Mouse (Mus musculus) embryonic facial prominence, embryonic 10.5 days (tissue): ENCODE results near the gene Spata2l. TPM values are rescaled to one million over a fixed set of nuclear protein-coding genes. Genes with fewer than 3 reads are reported as not detected.
"Not testable (repeated sequence)": the region's sequence is repeated elsewhere in the genome, so short reads cannot be mapped to it uniquely, and the experiment has no call there.

Source experiments
- DNase-seq: peaks from one replicate; pipeline ENCODE4 v3.0.0-alpha.2; 2017; ENCODE audit warnings: low spot score
- H3K27ac ChIP-seq: fragments of 300-500 bp; sonication (generic); replicated peaks from 2 replicates; pipeline ENCODE4 v1.5.1; 2016; ENCODE audit warnings: mild to moderate bottlenecking
- H3K27me3 ChIP-seq: fragments of 300-500 bp; sonication (generic); replicated peaks from 2 replicates; pipeline ENCODE4 v1.6.1; 2016; ENCODE audit warnings: low read depth, mild to moderate bottlenecking; ENCODE audit not compliant: poor library complexity, severe bottlenecking
- H3K36me3 ChIP-seq: fragments of 300-500 bp; sonication (generic); replicated peaks from 2 replicates; pipeline ENCODE4 v1.6.1; 2016; ENCODE audit warnings: mild to moderate bottlenecking, moderate library complexity
- H3K4me1 ChIP-seq: fragments of 300-500 bp; sonication (generic); 2 replicates; pipeline ENCODE4 v1.6.1; 2016
- H3K4me3 ChIP-seq: fragments of 300-500 bp; sonication (generic); 2 replicates; pipeline ENCODE4 v1.5.1; 2016; ENCODE audit warnings: mild to moderate bottlenecking, moderate library complexity
- H3K9me3 ChIP-seq: fragments of 300-500 bp; sonication (generic); 2 replicates; pipeline ENCODE4 v1.6.1; 2016; ENCODE audit warnings: mild to moderate bottlenecking
- WGBS: fragments of 180-500 bp; shearing (Covaris S2); methylation state at CpG from one replicate; pipeline ENCODE4 v1.1.7; 2016; 5-methylcytosine and 5-hydroxymethylcytosine counted together
- polyA plus RNA-seq: library from polyadenylated mRNA; unstranded; fragments of >200 nt; fragmentation: Nextera tagmentation; extraction: Ambion mirVana; gene quantifications from 2 replicates; pipeline ENCODE4 v1.2.1, GENCODE M21; 2016

Gene Spata2l
- polyA plus RNA-seq, 1 experiment from 2014 or later: 3.0 TPM

DNA sequence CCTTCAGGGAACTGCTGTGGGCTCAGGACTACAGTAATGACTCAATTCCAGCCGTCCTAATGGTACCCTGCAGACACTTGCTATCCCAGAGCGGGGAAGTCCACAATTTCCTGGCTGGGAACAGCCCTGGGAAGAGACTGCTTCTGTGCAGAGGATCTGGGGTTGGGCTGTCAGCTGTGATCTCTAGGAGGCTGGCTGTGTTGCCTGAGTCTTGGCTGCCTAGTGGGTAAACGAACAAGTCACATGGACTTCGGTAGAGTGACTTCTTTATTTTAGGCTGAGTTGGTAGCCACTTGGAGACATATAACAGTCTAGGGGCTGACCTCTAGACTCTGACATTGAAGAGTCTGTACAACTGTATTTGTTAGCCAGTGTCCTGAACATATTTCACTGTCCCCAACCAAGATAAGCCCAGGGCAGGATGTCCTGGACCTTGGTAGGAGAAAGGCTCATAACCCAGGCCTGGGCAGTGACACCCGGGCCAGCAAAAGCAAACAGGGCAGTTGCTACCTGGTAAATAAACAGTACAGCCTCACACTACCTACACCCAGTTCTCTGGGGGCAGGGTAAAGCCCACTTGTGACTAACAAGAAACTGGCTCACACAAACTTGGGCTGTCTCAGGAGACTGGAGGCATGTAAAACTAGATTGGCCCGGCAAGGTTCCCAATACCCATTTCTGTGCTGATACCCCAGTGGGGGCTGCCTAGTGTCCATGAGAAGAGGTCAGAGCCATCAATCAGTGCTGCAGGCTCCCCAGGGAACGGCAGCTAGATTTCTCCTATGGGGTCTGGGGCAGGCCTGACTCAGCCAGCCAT lies 6.3 kb upstream of the Spata2l start:
- DNase-seq: no peak
- Histone ChIP-seq H3K27ac (no peak overlapping the region), H3K4me3 (no peak overlapping the region), H3K36me3 (peaks cover 60% of the 10 kb centered on the region), H3K4me1 (no peaks in the 10 kb centered on the region), H3K27me3 (no peaks in the 10 kb centered on the region), H3K9me3 (no peaks in the 10 kb centered on the region)
- WGBS: 87% methylated on average over 7 of the region's 7 CpGs

DNA sequence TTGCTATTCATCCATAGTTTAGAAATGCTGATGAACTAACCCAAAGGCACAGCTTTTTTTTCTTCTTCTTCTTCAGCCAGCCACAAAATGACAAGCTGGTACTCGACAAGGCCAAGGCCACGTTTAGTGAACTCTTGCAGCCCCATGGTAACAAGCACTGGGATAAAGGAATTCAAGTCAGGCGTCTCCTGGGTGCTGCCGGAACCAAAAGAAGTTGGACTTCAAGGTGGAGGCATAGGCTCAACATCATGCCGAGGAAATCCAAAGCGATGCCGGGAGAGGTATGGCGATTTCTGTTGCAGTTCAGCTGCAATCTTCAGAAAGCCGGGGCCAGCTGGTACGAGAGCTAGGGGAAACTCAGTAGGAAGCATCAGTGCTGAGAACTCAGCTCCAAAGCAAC lies 3.4 kb upstream of the Spata2l start:
- H3K27ac ChIP-seq: no peak overlapping the region
- H3K36me3 ChIP-seq: peaks cover 31% of the 10 kb centered on the region
- H3K4me1 ChIP-seq: peaks cover 20% of the 10 kb centered on the region
- no peak overlapping the region for H3K4me3 ChIP-seq
- 92% methylated on average over 10 of the region's 10 CpGs for WGBS
- H3K27me3 ChIP-seq: peaks cover 27% of the 10 kb centered on the region
- DNase-seq: no peak
- H3K9me3 ChIP-seq: no peaks in the 10 kb centered on the region

DNA sequence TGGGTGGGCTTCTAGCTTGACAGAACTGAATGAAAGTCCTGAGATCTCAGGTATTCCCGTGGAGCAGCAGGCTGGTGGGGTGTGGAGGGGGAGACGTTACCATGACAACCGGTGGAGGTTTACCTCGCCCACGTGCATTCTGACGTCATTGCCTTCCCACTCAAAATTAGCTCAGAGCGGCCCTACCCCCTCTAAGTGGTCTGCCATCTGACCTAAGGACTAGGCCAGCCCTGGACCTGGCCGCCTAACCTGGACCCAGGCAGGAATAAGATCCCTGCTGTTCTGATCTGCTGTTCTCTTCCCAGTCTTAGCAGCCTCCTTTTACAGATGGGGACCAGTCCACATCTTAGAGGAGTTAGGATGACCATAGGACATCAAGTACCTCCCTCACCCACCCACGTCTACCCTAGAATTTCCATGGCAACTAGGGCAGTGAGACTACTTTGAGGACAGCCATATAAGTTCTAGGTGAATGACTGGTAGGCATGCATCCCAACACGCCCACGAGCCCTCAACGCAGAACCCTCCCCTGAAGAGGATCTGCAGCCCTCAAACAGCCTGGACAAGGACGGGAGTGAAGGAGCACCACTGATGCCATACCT lies 1.0 kb downstream of the Spata2l start:
- Histone ChIP-seq H3K9me3 (no peaks in the 10 kb centered on the region), H3K27me3 (peaks cover 51% of the 10 kb centered on the region), H3K4me1 (peaks cover 30% of the 10 kb centered on the region), H3K4me3 (peak overlapping the region; percentile 57), H3K27ac (no peak overlapping the region; the same call in 1 of the 2 replicates), H3K36me3 (peaks cover 12% of the 10 kb centered on the region)
- 42% methylated on average over 13 of the region's 13 CpGs for WGBS
- peak; percentile 23 for DNase-seq

DNA sequence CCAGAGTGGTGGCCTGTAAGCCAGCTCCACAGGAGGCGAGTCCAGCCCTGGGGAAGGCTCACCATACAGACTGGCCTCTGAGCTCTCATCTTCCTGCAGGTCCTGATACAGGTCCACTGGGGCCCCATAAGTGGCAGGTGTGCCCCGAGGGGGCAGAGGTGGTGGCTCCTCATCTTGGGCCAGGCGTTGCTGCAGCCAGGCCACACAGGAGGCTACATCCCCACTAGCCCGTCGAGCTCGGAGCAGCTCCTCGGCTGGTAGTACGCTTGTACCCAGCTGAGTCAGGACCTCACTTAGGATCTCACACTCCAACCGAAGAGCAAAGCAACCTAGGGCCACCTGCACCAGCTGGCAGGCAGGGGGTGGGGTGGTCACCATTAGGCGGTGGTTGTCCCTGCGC lies 2.3 kb downstream of the Spata2l start:
- 0 out of 2 replicates have a peak overlapping the region, but pooled peaks have one; percentile 8 for H3K4me3 ChIP-seq
- no peaks in the 10 kb centered on the region for H3K9me3 ChIP-seq
- H3K27me3 ChIP-seq: peaks cover 51% of the 10 kb centered on the region
- DNase-seq: peak; percentile 19
- H3K4me1 ChIP-seq: peaks cover 30% of the 10 kb centered on the region
- H3K27ac ChIP-seq: no peak overlapping the region
- WGBS: 80% methylated on average over 11 of the region's 11 CpGs
- peaks cover 23% of the 10 kb centered on the region for H3K36me3 ChIP-seq

DNA sequence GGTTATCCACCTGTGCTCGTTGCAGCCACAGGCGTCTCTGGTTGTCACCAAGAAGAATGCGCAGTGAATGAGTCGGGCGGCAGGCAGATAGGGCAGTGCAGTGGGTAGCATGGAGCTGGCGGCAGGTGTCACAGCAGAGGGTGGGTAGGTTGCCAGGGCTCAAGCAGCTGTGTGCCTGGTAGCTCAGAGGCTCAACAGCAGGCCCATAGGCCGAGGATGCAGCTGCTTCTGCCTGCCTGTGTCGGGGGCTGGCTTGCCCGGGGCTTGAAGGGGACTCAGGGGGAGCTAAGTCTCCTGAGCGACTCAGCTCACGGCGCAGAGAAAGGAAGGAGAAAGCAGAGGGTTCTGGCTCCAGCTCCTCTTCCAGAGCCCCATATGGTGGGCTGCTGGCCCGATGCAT lies 2.7 kb downstream of the Spata2l start:
- WGBS: 65% methylated on average over 13 of the region's 13 CpGs
- Histone ChIP-seq H3K27me3 (peaks cover 51% of the 10 kb centered on the region), H3K9me3 (no peaks in the 10 kb centered on the region), H3K4me3 (0 out of 2 replicates have a peak overlapping the region, but pooled peaks have one; percentile 8), H3K36me3 (peaks cover 28% of the 10 kb centered on the region), H3K27ac (no peak overlapping the region), H3K4me1 (peaks cover 30% of the 10 kb centered on the region)
- no peak for DNase-seq

DNA sequence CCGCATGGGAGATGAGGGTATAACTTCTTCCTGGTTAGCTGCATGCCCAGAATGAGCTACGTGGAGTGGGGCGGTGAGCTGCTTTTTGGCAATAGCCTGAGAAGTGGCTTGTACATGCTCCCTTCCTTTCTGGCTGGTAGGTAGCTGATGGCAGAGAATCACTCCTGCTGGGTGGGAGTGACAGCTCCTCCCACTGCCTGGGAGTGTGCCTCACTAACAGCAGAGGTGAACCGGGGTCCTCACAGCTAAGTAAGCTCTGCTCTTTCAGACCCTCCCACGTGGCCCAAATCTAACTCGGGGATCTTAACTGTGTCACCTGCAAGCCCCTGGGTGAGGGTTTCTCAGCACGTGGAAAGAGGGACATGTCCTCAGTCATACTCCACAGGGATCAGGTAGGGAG lies 3.5 kb downstream of the Spata2l start:
- Histone ChIP-seq H3K27me3 (peaks cover 51% of the 10 kb centered on the region), H3K9me3 (no peaks in the 10 kb centered on the region), H3K27ac (no peak overlapping the region), H3K4me1 (peaks cover 30% of the 10 kb centered on the region), H3K36me3 (peaks cover 35% of the 10 kb centered on the region), H3K4me3 (no peak overlapping the region)
- WGBS: 50% methylated on average over 7 of the region's 7 CpGs
- DNase-seq: no peak

DNA sequence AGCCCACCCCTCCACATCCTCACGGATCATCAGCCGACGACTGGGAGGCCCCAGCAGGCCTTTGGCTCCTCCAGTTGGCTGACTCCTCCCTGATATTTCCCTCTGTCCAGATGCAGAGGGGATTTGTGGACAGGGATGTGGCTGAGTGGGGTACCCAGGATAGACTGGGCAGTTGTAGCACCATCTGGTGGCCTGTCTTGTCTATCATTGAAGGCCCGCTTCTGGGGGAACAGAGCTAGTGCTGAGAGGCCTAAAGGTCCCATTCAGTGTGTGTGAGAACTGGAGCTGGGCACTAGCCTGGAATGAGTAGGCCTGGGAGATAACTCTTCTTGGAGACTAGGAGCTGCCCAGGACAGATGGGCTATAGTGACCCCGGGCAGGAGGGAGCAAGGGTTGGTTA lies 4.3 kb downstream of the Spata2l start:
- no peak for DNase-seq
- peaks cover 43% of the 10 kb centered on the region for H3K36me3 ChIP-seq
- no peaks in the 10 kb centered on the region for H3K9me3 ChIP-seq
- H3K27me3 ChIP-seq: peaks cover 46% of the 10 kb centered on the region
- H3K4me3 ChIP-seq: no peak overlapping the region
- H3K27ac ChIP-seq: no peak overlapping the region
- WGBS: 63% methylated on average over 5 of the region's 5 CpGs
- H3K4me1 ChIP-seq: peaks cover 30% of the 10 kb centered on the region

DNA sequence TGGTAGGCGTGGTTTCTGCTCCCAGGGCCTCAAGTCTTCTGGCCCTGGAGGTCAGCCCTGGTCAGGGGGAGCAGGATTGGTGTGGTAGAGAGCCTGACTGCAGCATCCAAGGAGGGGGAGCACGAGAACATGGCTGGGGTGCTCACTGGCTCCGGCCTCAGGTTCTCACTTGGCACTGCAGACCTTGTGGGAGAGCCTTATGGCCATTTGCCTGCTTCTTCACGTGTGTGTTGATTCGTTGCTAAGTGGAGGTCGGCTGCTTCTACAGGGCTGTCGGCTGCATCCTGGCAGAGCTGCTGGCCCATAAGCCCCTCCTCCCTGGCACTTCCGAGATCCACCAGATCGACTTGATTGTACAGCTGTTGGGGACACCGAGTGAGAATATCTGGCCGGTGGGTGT lies 5.7 kb downstream of the Spata2l start:
- 88% methylated on average over 11 of the region's 11 CpGs for WGBS
- Histone ChIP-seq H3K4me1 (peaks cover 24% of the 10 kb centered on the region), H3K27me3 (peaks cover 33% of the 10 kb centered on the region), H3K36me3 (peaks cover 48% of the 10 kb centered on the region)
- H3K9me3 ChIP-seq, H3K27ac ChIP-seq, H3K4me3 ChIP-seq, DNase-seq: not testable (repeated sequence)

DNA sequence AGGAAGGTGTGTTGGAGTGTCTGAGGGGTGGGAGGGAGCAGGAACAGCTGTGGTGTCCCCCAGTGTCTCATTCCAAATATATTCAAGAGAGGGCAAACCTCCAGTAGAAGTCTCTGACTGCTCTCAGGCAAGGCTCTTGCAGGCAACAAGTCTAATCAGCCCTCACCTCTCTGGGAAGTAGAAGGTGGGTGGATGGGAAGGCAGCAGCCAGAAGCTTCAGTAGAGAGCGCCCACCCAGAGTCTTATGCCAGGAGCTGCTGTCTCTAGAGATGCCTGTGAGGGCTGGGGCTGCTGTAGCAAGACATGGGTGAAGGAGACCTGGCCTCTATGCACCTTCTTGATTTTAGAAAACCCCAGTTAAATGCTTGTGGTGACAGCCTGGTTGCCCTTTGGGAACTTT lies 7.6 kb downstream of the Spata2l start:
- DNase-seq: no peak
- no peak overlapping the region for H3K4me3 ChIP-seq
- WGBS: 97% methylated on average over 1 of the region's 1 CpGs
- no peaks in the 10 kb centered on the region for H3K9me3 ChIP-seq
- H3K27me3 ChIP-seq: peaks cover 14% of the 10 kb centered on the region
- no peak overlapping the region for H3K27ac ChIP-seq
- H3K4me1 ChIP-seq: peaks cover 21% of the 10 kb centered on the region
- peaks cover 48% of the 10 kb centered on the region for H3K36me3 ChIP-seq

DNA sequence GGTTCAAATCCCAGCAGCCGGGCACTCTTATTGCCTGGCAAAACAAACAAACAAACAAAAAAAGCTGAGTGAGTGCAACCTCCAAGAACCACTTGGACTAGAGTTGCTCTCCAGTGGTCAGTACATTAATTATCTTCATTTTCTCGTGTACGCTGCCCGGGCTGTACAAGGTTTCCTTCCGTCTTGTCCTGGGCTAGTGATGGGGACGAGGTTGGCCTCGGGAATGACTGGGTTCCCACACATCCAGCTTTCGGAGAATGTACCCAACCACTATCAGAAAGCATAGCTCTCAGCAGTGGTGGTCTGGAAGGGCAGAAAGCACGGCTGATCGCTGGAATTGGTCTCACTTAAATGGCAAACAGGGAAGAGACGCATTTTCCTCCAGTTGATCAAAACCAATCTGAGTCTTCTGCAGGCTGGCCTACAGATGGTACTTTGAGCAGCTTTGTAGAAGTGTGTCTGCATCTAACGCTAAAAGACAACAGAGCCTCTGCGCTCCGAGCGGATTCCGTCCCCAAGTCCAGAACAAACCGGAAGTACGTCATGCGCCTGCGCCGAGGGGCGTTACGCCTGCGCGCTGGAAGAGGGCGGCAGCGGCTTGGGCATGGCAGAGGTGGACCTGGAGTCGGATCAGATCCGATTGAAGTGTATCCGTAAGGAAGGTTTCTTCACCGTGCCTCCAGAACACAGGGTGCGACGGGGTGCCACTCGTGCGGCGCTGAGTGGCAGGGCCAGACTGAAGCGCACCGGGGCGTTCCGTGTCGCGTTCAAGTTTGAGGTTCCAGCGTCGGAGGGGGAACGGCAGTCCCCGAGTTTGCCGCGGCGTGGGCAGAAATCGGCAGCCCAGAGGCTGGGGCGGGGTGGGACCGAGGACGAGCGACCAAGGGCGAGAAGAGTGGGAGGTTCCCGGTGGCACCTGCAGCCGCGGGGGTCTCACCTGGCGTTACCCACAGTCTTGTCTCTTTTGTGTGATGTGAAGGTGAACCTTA lies 11.5 kb downstream of the Spata2l start, which contains the start of gene Cdk10:
Cdk10 (plus strand) TSS at position 565 of the 989 bp plus-strand sequence.
- Histone ChIP-seq H3K9me3 (no peaks in the 10 kb centered on the region), H3K4me1 (peaks cover 16% of the 10 kb centered on the region), H3K4me3 (peak within 1 kb of the TSS; percentile 72), H3K36me3 (peaks cover 33% of the 10 kb centered on the region), H3K27ac (peak within 1 kb of the TSS; percentile 85), H3K27me3 (no peaks in the 10 kb centered on the region)
- DNase-seq: peak; percentile 95
- 4% methylated on average over 59 of the region's 59 CpGs for WGBS

DNA sequence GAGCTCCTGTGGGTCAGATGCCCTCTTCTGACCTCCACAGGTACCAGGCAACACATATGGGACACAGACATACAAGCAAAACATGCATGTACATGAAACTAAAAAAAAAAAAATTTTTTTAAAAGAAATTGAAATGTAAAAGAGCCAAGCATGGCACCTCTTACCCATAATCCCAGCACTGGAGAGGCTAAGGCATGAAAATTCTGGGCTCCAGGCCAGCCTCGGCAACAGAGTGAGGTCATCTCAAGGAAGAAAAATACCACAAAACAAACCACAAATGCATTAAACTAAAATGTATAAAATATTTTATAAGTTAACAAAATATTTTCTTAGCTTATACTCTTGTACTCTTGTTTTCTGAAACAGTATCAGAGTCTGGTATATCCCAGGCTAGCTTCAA lies 15.1 kb downstream of the Spata2l start:
- peaks cover 16% of the 10 kb centered on the region for H3K4me1 ChIP-seq
- no peaks in the 10 kb centered on the region for H3K27me3 ChIP-seq
- H3K27ac ChIP-seq: no peak overlapping the region
- no peaks in the 10 kb centered on the region for H3K9me3 ChIP-seq
- no peak for DNase-seq
- no peaks in the 10 kb centered on the region for H3K36me3 ChIP-seq
- WGBS: 96% methylated on average over 1 of the region's 1 CpGs
- no peak overlapping the region for H3K4me3 ChIP-seq

DNA sequence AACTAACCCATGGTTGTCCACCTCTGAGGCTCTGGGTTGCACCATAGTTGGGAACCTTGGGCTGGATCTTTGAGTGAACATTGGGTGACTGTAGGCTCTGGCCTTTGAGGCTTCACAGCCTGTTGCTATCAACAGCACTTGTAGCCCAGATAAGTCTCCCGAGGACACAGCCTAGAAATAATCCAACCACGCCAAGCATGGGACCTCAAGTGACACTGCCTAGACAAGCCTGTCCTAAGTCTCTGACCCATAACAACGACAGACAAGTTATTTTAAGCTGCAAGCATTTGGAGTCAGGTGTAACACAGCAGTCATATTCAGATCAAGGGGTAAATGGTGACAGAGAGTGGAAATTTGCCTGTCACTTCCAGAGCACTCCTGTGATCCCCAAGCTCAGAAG lies 20.6 kb downstream of the Spata2l start:
- Histone ChIP-seq H3K4me3 (no peak overlapping the region), H3K27me3 (no peaks in the 10 kb centered on the region; the same call in 1 of the 2 replicates), H3K27ac (no peak overlapping the region), H3K4me1 (peaks cover 30% of the 10 kb centered on the region), H3K36me3 (0 out of 2 replicates have a peak, but pooled peaks cover 1% of the 10 kb centered on the region), H3K9me3 (no peaks in the 10 kb centered on the region)
- WGBS: 84% methylated on average over 3 of the region's 3 CpGs
- no peak for DNase-seq
